Mouse (Mus musculus) kidney, embryonic 15.5 days (tissue): ENCODE measurements around the gene Prss54. TPM values are rescaled to one million over a fixed set of nuclear protein-coding genes. Genes with fewer than 3 reads are reported as not detected.

Experiments
- ATAC-seq: fragments of 200-750 bp; cut with Nextera tagmentation; replicated peaks from 2 replicates; pipeline ENCODE4 v1.8.0; 2017; ENCODE audit warnings: moderate TSS enrichment; ENCODE audit not compliant: low FRiP score
- H3K27ac ChIP-seq: fragments of 300-500 bp; sonication (generic); 2 replicates; pipeline ENCODE4 v1.5.1; 2015; ENCODE audit warnings: mild to moderate bottlenecking, inconsistent platforms
- H3K27me3 ChIP-seq: fragments of 300-500 bp; sonication (generic); 2 replicates; pipeline ENCODE4 v1.6.1; 2015; ENCODE audit warnings: inconsistent platforms
- H3K36me3 ChIP-seq: fragments of 300-500 bp; sonication (generic); 2 replicates; pipeline ENCODE4 v1.6.1; 2015; ENCODE audit warnings: inconsistent platforms
- H3K4me1 ChIP-seq: fragments of 300-500 bp; sonication (generic); 2 replicates; pipeline ENCODE4 v1.6.1; 2015; ENCODE audit warnings: inconsistent platforms
- H3K4me2 ChIP-seq: fragments of 300-500 bp; sonication (generic); 2 replicates; pipeline ENCODE4 v1.6.1; 2015; ENCODE audit warnings: moderate library complexity, mild to moderate bottlenecking, inconsistent platforms
- H3K4me3 ChIP-seq: fragments of 300-500 bp; sonication (generic); replicated peaks from 2 replicates; pipeline ENCODE4 v1.5.1; 2015; ENCODE audit warnings: mild to moderate bottlenecking, inconsistent platforms
- H3K9ac ChIP-seq: fragments of 300-500 bp; sonication (generic); 2 replicates; pipeline ENCODE4 v1.6.1; 2015; ENCODE audit warnings: mild to moderate bottlenecking, inconsistent platforms
- H3K9me3 ChIP-seq: fragments of 300-500 bp; sonication (generic); replicated peaks from 2 replicates; pipeline ENCODE4 v1.6.1; 2016; ENCODE audit warnings: inconsistent platforms
- WGBS: fragments of 180-500 bp; shearing (Covaris S2); methylation state at CpG from one replicate; pipeline ENCODE4 v1.1.7; 2015; ENCODE audit warnings: mixed read lengths; 5-methylcytosine and 5-hydroxymethylcytosine counted together
- polyA plus RNA-seq: library from polyadenylated mRNA; unstranded; fragments of >200 nt; fragmentation: Nextera tagmentation; extraction: Ambion mirVana; gene quantifications from 2 replicates; pipeline ENCODE4 v1.2.1, GENCODE M21; 2015

Gene Prss54
- polyA plus RNA-seq, 1 experiment from 2014 or later = not detected

- 63% methylated on average over 16 of the region's 16 CpGs for WGBS
- Histone ChIP-seq H3K4me2 (no peak overlapping the region), H3K27me3 (no peaks in the 10 kb centered on the region), H3K27ac (no peak overlapping the region), H3K9ac (no peak overlapping the region), H3K36me3 (no peaks in the 10 kb centered on the region), H3K4me3 (no peak overlapping the region), H3K9me3 (no peaks in the 10 kb centered on the region), H3K4me1 (peaks cover 4% of the 10 kb centered on the region; the same call in 1 of the 2 replicates)
- no peak for ATAC-seq
Observed at GRCm38 (mm10) chr8:95549871-95550829, 26.0 kb downstream of the Prss54 start.

DNA sequence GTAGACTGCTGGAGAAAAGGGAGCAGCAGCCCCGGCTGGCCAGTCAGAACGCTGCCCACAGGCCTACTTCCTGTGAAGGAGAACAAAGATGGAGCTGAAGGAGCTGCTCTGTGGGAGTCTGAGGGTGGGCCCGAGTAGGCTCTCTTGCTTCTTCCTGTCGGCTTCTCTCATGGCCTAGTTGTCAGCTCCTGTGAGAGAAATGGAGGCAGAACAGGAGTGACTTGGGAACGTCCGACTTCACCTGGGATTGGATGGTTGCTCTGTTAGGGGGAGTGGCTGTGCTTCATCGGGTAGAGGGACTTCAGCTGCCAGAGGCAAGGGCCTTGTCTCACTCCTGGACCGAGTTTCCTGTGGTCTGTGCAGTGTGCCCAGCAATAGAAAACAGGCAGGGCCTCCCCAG is 28.2 kb downstream of the Prss54 start:
- no peak for ATAC-seq
- Histone ChIP-seq H3K9ac (no peak overlapping the region), H3K4me3 (no peak overlapping the region), H3K27me3 (no peaks in the 10 kb centered on the region), H3K36me3 (no peaks in the 10 kb centered on the region), H3K27ac (no peak overlapping the region), H3K9me3 (no peaks in the 10 kb centered on the region), H3K4me2 (no peak overlapping the region), H3K4me1 (peaks cover 4% of the 10 kb centered on the region; the same call in 1 of the 2 replicates)
- WGBS = 54% methylated on average over 8 of the region's 8 CpGs

- Histone ChIP-seq H3K4me3 (no peak overlapping the region), H3K9ac (no peak overlapping the region), H3K9me3 (no peaks in the 10 kb centered on the region), H3K27ac (no peak overlapping the region), H3K4me1 (peaks cover 4% of the 10 kb centered on the region; the same call in 1 of the 2 replicates), H3K4me2 (no peak overlapping the region), H3K27me3 (no peaks in the 10 kb centered on the region), H3K36me3 (no peaks in the 10 kb centered on the region)
- ATAC-seq = no peak
- 84% methylated on average over 4 of the region's 4 CpGs for WGBS
Observed at GRCm38 (mm10) chr8:95546986-95547385, 29.2 kb downstream of the Prss54 start.

GRCm38 (mm10) chr8:95545815-95546214 is 30.3 kb downstream of the Prss54 start:
- no peaks in the 10 kb centered on the region for H3K36me3 ChIP-seq
- H3K4me2 ChIP-seq = no peak overlapping the region
- H3K4me1 ChIP-seq = peaks cover 4% of the 10 kb centered on the region; the same call in 1 of the 2 replicates
- H3K9ac ChIP-seq = no peak overlapping the region
- WGBS = 76% methylated on average over 17 of the region's 17 CpGs
- H3K4me3 ChIP-seq = no peak overlapping the region
- ATAC-seq = no peak
- H3K27ac ChIP-seq = no peak overlapping the region
- H3K9me3 ChIP-seq = no peaks in the 10 kb centered on the region
- H3K27me3 ChIP-seq = no peaks in the 10 kb centered on the region

DNA sequence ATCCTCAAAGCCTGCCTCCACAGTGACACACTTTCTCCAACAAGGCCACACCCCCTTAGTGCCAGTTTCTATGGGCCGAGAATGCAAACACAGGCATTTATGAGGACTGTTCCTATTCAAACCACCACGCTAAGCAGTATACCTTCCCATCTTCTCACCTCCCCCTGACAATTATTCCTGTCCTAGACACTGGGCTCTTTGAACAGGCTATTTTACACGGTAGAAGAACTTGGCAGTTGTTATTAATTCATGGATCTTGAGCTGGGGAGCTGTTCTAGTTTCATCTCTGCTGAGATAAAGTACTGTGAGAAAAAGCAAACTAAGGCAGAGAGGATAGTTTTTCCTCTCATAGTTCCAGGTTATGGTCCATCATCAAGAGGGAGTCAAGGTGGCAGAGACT is 33.1 kb downstream of the Prss54 start:
- WGBS = 84% methylated on average over 3 of the region's 3 CpGs
- H3K27me3 ChIP-seq = no peaks in the 10 kb centered on the region
- ATAC-seq = no peak
- H3K27ac ChIP-seq = no peak overlapping the region
- H3K4me1 ChIP-seq = no peaks in the 10 kb centered on the region
- no peaks in the 10 kb centered on the region for H3K9me3 ChIP-seq
- no peak overlapping the region for H3K4me2 ChIP-seq
- no peak overlapping the region for H3K9ac ChIP-seq
- no peak overlapping the region for H3K4me3 ChIP-seq
- no peaks in the 10 kb centered on the region for H3K36me3 ChIP-seq

GRCm38 (mm10) chr8:95542191-95542590 is 33.9 kb downstream of the Prss54 start:
- no peaks in the 10 kb centered on the region for H3K4me1 ChIP-seq
- H3K27me3 ChIP-seq = no peaks in the 10 kb centered on the region
- WGBS = 86% methylated on average over 6 of the region's 6 CpGs
- ATAC-seq = no peak
- H3K27ac ChIP-seq = no peak overlapping the region
- H3K9me3 ChIP-seq = no peaks in the 10 kb centered on the region
- H3K9ac ChIP-seq = no peak overlapping the region
- no peak overlapping the region for H3K4me2 ChIP-seq
- H3K36me3 ChIP-seq = no peaks in the 10 kb centered on the region
- H3K4me3 ChIP-seq = no peak overlapping the region

DNA sequence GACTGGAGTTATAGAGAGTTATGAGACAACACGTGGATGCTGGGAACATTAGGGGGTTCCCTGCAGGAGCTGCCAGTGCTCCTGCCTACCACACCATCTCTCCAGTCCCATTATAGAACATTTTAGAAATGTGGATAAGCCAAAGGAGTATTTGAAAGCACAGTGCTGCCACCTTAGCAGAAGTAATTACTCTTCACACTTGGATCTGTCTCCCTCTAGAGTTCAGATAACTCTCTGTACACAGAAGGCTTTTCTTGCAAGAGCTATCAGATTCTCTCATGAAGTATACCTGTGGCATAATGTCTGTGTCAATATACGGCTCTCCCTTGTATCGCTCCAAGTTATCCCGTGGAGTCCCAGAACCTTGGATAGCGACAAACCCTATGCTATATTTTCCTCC is 36.7 kb downstream of the Prss54 start:
- WGBS = 76% methylated on average over 5 of the region's 5 CpGs
- Histone ChIP-seq H3K27me3 (no peaks in the 10 kb centered on the region), H3K9ac (no peak overlapping the region), H3K4me3 (no peak overlapping the region), H3K4me2 (no peak overlapping the region), H3K27ac (no peak overlapping the region), H3K4me1 (peaks cover under 1% of the 10 kb centered on the region; the same call in 1 of the 2 replicates), H3K36me3 (no peaks in the 10 kb centered on the region), H3K9me3 (no peaks in the 10 kb centered on the region)
- no peak for ATAC-seq

DNA sequence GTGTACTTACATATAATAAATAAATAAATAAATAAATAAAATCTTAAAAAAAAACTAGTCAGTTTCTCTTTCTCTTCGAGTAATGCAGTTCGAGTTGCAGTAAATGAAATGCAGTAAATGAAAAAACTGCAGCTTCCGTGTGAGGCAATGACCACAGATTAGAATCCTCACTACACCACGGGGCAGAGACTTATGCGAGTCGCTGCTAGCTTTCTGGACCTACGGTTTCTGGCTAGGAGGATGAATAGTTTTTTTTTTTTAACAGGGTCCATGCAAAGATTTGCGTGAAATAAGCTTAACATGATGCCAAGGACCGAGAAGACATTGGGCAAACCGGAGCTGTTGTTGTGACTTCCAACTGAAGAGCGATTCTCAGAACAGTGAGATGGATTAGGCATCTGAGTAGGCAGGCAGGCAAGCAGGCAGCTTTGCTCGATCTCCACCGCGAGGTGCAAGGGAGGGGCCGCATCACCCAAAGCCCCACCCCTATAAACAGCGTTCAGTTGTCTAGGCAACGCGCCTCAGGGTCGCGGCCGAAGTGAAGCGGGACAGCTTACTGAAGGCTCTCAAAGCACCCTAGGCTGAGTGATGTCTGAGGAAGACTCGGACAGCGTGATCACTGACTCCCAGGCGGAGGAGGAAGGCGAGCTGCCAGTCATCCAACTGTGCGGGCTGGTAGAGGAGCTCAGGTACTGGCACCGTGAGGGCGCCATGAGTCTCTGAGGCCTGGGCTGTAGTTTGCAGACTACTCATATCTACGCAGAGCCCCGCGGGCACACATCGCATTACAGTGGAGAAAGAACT is 42.4 kb downstream of the Prss54 start, which contains the start of gene Ccdc113:
Ccdc113 (plus strand) TSS at position 502 of the 804 bp plus-strand sequence.
- ATAC-seq = peak; percentile 90
- Histone ChIP-seq H3K36me3 (no peaks in the 10 kb centered on the region), H3K9ac (peak within 1 kb of the TSS; percentile 39), H3K4me3 (peak within 1 kb of the TSS; percentile 48), H3K4me1 (peaks cover 11% of the 10 kb centered on the region), H3K27ac (0 out of 2 replicates have a peak within 1 kb of the TSS, but pooled peaks have one; percentile 22), H3K9me3 (no peaks in the 10 kb centered on the region), H3K4me2 (peak within 1 kb of the TSS; percentile 83), H3K27me3 (no peaks in the 10 kb centered on the region)
- 7% methylated on average over 33 of the region's 33 CpGs for WGBS

DNA sequence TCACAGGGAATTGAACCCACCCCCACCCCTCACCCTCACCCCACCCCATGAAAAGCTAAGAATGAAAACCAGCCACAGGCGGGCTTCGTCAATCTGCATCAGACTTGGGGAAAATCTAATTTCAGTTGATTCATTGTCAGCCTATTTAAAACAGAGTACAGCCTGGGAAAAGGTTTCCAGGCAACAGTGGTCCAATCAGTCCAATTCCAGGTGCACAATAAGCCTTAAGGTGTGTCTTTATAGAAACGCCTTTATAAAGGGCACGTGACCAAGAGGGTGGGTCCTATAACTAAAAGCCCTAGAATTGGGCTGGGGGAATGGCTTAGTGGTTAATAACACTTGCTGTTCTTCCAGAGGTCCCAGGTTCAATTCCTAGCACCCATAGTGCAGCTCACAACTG is 43.9 kb downstream of the Prss54 start:
- 74% methylated on average over 4 of the region's 4 CpGs for WGBS
- ATAC-seq = no peak

DNA sequence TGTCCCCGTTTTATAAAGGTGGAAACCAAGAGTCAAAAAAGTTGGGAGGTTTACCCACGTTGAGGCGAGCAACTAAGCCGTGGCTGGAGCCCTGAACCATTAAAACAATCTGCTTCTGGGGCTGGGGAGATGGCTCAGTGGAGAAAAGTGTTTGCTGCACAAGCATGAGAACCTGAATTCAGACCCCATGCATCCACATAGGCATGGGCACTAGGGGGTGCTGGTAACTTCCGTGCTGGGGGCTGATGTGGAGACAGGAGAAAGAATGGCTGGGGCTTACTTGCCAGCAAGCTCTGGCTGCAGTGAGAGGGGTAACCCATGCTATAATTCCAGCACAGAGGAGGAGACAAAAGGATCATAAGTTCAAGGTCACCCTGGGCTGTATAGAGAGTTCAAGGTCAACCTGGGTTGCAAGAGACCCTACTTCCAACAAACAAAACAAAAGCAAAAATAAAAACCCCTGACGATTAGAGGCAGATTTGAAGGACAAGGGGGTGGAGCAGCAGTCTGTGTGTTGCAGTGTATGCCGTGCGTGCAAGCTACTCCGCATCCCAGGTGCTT is 47.3 kb downstream of the Prss54 start:
- Histone ChIP-seq H3K27me3 (no peaks in the 10 kb centered on the region), H3K36me3 (no peaks in the 10 kb centered on the region), H3K4me3 (no peak overlapping the region), H3K27ac (no peak overlapping the region), H3K4me1 (peaks cover 4% of the 10 kb centered on the region), H3K4me2 (no peak overlapping the region), H3K9ac (no peak overlapping the region), H3K9me3 (no peaks in the 10 kb centered on the region)
- no peak for ATAC-seq
- 68% methylated on average over 9 of the region's 9 CpGs for WGBS

More for the DNA sequence above, 43.9 kb downstream of the Prss54 start:
- no peak overlapping the region for H3K4me2 ChIP-seq
- no peak overlapping the region for H3K4me3 ChIP-seq
- H3K27me3 ChIP-seq = no peaks in the 10 kb centered on the region
- no peak overlapping the region for H3K9ac ChIP-seq
- H3K4me1 ChIP-seq = peaks cover 11% of the 10 kb centered on the region
- H3K27ac ChIP-seq = no peak overlapping the region
- no peaks in the 10 kb centered on the region for H3K9me3 ChIP-seq
- no peaks in the 10 kb centered on the region for H3K36me3 ChIP-seq

DNA sequence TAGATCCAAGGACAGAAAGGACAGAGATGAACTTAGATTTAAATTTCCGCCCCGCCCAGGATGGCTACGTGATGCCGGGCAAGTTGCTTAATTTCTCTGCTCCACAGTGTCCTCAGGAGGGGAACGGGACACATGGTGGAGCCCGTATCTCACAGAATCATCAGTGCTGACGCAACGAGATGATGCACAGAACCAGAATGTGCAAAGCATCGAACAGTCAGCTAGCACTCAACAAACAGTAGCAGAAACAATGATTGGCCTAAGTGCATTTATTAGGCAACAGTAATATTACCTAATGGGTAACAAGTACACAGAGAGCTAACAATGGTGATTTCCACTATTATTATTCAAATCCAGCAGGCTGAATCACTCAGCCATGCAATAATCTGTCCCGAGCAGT is 47.9 kb downstream of the Prss54 start:
- ATAC-seq = no peak
- WGBS = 89% methylated on average over 10 of the region's 10 CpGs

GRCm38 (mm10) chr8:95523991-95524390 is 52.1 kb downstream of the Prss54 start:
- Histone ChIP-seq H3K4me1 (no peaks in the 10 kb centered on the region), H3K4me2 (no peak overlapping the region), H3K9ac (no peak overlapping the region), H3K9me3 (no peaks in the 10 kb centered on the region), H3K4me3 (no peak overlapping the region), H3K36me3 (no peaks in the 10 kb centered on the region), H3K27me3 (no peaks in the 10 kb centered on the region), H3K27ac (no peak overlapping the region)
- 86% methylated on average over 4 of the region's 4 CpGs for WGBS
- ATAC-seq = no peak

More for the DNA sequence above, 47.9 kb downstream of the Prss54 start:
- no peaks in the 10 kb centered on the region for H3K4me1 ChIP-seq
- H3K9me3 ChIP-seq = no peaks in the 10 kb centered on the region
- H3K27ac ChIP-seq = no peak overlapping the region
- no peaks in the 10 kb centered on the region for H3K36me3 ChIP-seq
- no peak overlapping the region for H3K4me3 ChIP-seq
- H3K9ac ChIP-seq = no peak overlapping the region
- no peak overlapping the region for H3K4me2 ChIP-seq
- no peaks in the 10 kb centered on the region for H3K27me3 ChIP-seq
